Mouse (Mus musculus): ENCODE data around the gene Rbm33. TPM values are rescaled to one million over a fixed set of nuclear protein-coding genes. Genes with fewer than 3 reads are reported as not detected.

The Rbm33 gene
- polyA plus RNA-seq, 1 experiment from 2014 or later = 19.6 TPM

DNA sequence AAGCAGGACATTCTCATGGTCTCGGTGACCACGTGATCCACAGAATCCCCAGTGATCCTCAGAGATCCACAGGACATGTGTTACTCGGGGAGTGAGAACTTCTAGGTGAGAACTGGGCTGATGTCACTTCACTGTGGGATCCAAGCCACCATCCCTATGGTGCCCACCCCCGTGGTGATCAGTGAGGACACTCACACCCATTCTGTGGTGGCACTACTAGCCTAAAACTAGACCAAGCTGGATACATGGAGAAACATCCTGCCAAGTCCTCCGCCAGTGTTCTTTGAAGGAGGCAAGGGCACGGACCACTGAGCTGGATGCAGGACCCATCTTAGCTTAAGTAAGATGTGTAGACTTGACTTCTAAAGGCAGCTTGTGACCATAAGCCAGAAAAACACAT lies 17.6 kb upstream of the Rbm33 start:
- H3K4me2 ChIP-seq (replicated peaks) = no peak overlapping the region
- WGBS = 80% methylated on average over 6 of the region's 6 CpGs
- no peak for ATAC-seq (replicated peaks)
- no peaks in the 10 kb centered on the region for H3K4me1 ChIP-seq
- H3K27me3 ChIP-seq = no peaks in the 10 kb centered on the region
- H3K4me3 ChIP-seq = no peak overlapping the region
- no peak overlapping the region for H3K27ac ChIP-seq (replicated peaks)
- no peak overlapping the region for H3K9ac ChIP-seq (replicated peaks)
- no peaks in the 10 kb centered on the region for H3K9me3 ChIP-seq
- no peaks in the 10 kb centered on the region for H3K36me3 ChIP-seq

DNA sequence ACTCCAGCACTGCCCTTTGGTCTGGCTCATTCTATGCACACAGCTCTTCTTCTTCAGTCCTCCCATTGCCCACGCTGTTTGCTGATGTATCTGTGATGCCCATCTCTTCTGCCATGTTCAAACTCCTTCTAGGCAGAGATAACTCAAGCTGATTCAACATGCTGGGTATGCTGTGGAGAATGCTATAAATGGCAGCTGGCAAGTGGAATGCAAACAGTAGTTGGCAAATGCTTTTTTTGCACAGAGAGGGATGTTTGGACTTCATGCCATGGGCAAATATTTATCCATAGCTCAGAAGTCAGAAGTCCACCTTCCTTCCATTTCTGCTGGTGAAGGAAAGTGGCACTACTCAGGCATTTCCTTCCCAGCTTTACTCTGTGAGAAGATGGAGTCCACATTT lies 14.2 kb upstream of the Rbm33 start:
- no peaks in the 10 kb centered on the region for H3K9me3 ChIP-seq
- H3K9ac ChIP-seq (replicated peaks) = no peak overlapping the region
- no peak overlapping the region for H3K4me3 ChIP-seq
- H3K27ac ChIP-seq (replicated peaks) = no peak overlapping the region
- H3K36me3 ChIP-seq = no peaks in the 10 kb centered on the region
- WGBS = 87% methylated on average over 1 of the region's 1 CpGs
- no peak overlapping the region for H3K4me2 ChIP-seq (replicated peaks)
- no peak for ATAC-seq (replicated peaks)
- no peaks in the 10 kb centered on the region for H3K4me1 ChIP-seq
- H3K27me3 ChIP-seq = no peaks in the 10 kb centered on the region

DNA sequence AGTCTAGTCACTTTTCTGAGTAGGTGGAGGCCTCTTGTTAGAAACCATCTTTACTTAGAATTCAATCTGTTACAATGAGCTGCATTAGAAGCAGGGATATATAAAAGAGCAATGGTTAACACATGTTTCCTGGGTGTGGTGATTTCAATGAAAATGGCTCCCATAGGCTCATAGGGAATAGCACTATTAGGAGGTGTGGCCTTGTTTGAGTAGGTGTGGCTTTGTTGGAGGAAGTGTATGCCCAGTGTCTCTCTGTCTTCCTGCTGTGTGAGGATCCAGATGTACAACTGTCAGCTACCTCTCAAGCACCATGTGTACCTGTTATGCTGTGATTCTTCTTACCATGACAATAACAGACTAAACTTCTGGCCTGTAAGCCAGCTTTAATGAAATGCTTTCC lies 12.4 kb upstream of the Rbm33 start:
- H3K4me3 ChIP-seq = no peak overlapping the region
- no peak overlapping the region for H3K4me2 ChIP-seq (replicated peaks)
- H3K27me3 ChIP-seq = no peaks in the 10 kb centered on the region
- ATAC-seq (replicated peaks) = no peak
- no peak overlapping the region for H3K27ac ChIP-seq (replicated peaks)
- H3K9me3 ChIP-seq = no peaks in the 10 kb centered on the region
- no peaks in the 10 kb centered on the region for H3K36me3 ChIP-seq
- H3K9ac ChIP-seq (replicated peaks) = no peak overlapping the region
- H3K4me1 ChIP-seq = no peaks in the 10 kb centered on the region

- Histone ChIP-seq H3K27ac (replicated peaks) (no peak overlapping the region), H3K36me3 (no peaks in the 10 kb centered on the region), H3K27me3 (no peaks in the 10 kb centered on the region), H3K9me3 (no peaks in the 10 kb centered on the region), H3K4me3 (no peak overlapping the region), H3K4me1 (peaks cover 25% of the 10 kb centered on the region), H3K4me2 (replicated peaks) (no peak overlapping the region), H3K9ac (replicated peaks) (no peak overlapping the region)
- 87% methylated on average over 8 of the region's 8 CpGs for WGBS
- ATAC-seq (replicated peaks) = no peak
Measured at GRCm38 (mm10) chr5:28315526-28315925, 1.4 kb upstream of the Rbm33 start.

GRCm38 (mm10) chr5:28316151-28316721 lies 685 bp upstream of the Rbm33 start:
- under 1% methylated on average over 14 of the region's 14 CpGs for WGBS
- H3K36me3 ChIP-seq = no peaks in the 10 kb centered on the region
- peaks cover 30% of the 10 kb centered on the region for H3K4me1 ChIP-seq
- no peaks in the 10 kb centered on the region for H3K9me3 ChIP-seq
- peak overlapping the region; percentile 86 for H3K9ac ChIP-seq (replicated peaks)
- no peak for ATAC-seq (replicated peaks)
- no peaks in the 10 kb centered on the region for H3K27me3 ChIP-seq
- peak overlapping the region; percentile 75 for H3K4me3 ChIP-seq
- H3K27ac ChIP-seq (replicated peaks) = peak overlapping the region; percentile 100
- peak overlapping the region; percentile 57 for H3K4me2 ChIP-seq (replicated peaks)

- under 1% methylated on average over 62 of the region's 62 CpGs for WGBS
- peaks cover 30% of the 10 kb centered on the region for H3K4me1 ChIP-seq
- no peaks in the 10 kb centered on the region for H3K36me3 ChIP-seq
- H3K9ac ChIP-seq (replicated peaks) = peak overlapping the region; percentile 86
- no peaks in the 10 kb centered on the region for H3K9me3 ChIP-seq
- ATAC-seq (replicated peaks) = peak; percentile 79
- peak overlapping the region; percentile 100 for H3K27ac ChIP-seq (replicated peaks)
- peak overlapping the region; percentile 75 for H3K4me3 ChIP-seq
- H3K4me2 ChIP-seq (replicated peaks) = peak overlapping the region; percentile 57
- no peaks in the 10 kb centered on the region for H3K27me3 ChIP-seq
Measured at GRCm38 (mm10) chr5:28317253-28317916, 464 bp downstream of the Rbm33 start.

DNA sequence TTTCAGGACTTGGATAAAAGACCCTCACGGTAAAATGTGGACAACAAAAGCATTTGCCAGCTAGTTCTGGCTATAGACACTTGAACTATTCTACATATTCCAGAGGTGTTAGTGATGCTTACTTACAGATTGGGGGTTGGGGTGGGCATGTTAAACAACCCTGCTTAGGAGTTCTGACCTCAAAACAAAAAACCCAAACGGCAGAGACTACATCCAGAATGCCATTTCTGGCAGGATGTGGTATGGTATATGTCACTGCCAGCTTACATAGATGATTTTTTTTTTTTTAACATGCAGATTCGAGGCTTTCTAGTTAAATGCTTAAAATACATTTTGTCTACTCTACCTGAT lies 971 bp downstream of the Rbm33 start:
- Histone ChIP-seq H3K9me3 (no peaks in the 10 kb centered on the region), H3K4me2 (replicated peaks) (peak overlapping the region; percentile 57), H3K36me3 (no peaks in the 10 kb centered on the region), H3K4me3 (peak overlapping the region; percentile 75), H3K27ac (replicated peaks) (peak overlapping the region; percentile 100; the same call in 1 of the 2 replicates), H3K9ac (replicated peaks) (peak overlapping the region; percentile 86), H3K27me3 (no peaks in the 10 kb centered on the region), H3K4me1 (peaks cover 30% of the 10 kb centered on the region)
- ATAC-seq (replicated peaks) = no peak
- WGBS = 8% methylated on average over 3 of the region's 3 CpGs

- H3K4me2 ChIP-seq (replicated peaks) = peak overlapping the region; percentile 57
- no peak overlapping the region for H3K27ac ChIP-seq (replicated peaks)
- no peaks in the 10 kb centered on the region for H3K36me3 ChIP-seq
- 37% methylated on average over 2 of the region's 2 CpGs for WGBS
- ATAC-seq (replicated peaks) = no peak
- H3K4me3 ChIP-seq = peak overlapping the region; percentile 75
- peak overlapping the region; percentile 86; the same call in 1 of the 2 replicates for H3K9ac ChIP-seq (replicated peaks)
- H3K27me3 ChIP-seq = no peaks in the 10 kb centered on the region
- H3K9me3 ChIP-seq = no peaks in the 10 kb centered on the region
- H3K4me1 ChIP-seq = peaks cover 30% of the 10 kb centered on the region
Measured at GRCm38 (mm10) chr5:28318671-28319070, 1.8 kb downstream of the Rbm33 start.

DNA sequence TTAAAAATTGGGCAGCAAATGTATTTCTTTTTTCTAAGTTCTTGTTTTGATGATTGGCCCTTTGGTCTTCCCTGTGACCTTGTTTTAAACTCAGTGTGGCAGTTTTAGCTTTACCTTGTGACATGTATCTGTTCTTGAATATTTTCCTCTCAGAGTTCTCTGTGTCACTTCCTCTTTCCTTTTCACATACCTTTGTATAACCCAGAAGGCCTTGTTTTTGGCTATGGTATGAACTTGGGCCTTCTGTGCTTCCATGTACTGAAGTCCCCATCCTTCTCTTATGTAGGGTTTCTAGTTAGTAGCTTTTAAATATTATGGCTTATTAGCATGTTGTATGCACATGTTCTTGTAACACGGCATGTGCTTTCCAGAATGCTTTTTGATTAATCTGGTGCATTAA lies 4.8 kb downstream of the Rbm33 start:
- Histone ChIP-seq H3K36me3 (no peaks in the 10 kb centered on the region), H3K27me3 (no peaks in the 10 kb centered on the region), H3K4me2 (replicated peaks) (no peak overlapping the region), H3K4me3 (no peak overlapping the region), H3K4me1 (peaks cover 38% of the 10 kb centered on the region), H3K9ac (replicated peaks) (no peak overlapping the region), H3K27ac (replicated peaks) (no peak overlapping the region), H3K9me3 (no peaks in the 10 kb centered on the region)
- ATAC-seq (replicated peaks) = no peak
- WGBS = 80% methylated on average over 1 of the region's 1 CpGs

- Histone ChIP-seq H3K27me3 (no peaks in the 10 kb centered on the region), H3K9me3 (no peaks in the 10 kb centered on the region), H3K4me2 (replicated peaks) (no peak overlapping the region), H3K4me1 (peaks cover 38% of the 10 kb centered on the region), H3K4me3 (no peak overlapping the region), H3K36me3 (no peaks in the 10 kb centered on the region), H3K27ac (replicated peaks) (no peak overlapping the region), H3K9ac (replicated peaks) (no peak overlapping the region)
- 84% methylated on average over 3 of the region's 3 CpGs for WGBS
- ATAC-seq (replicated peaks) = no peak
Measured at GRCm38 (mm10) chr5:28322189-28322588, 5.3 kb downstream of the Rbm33 start.

DNA sequence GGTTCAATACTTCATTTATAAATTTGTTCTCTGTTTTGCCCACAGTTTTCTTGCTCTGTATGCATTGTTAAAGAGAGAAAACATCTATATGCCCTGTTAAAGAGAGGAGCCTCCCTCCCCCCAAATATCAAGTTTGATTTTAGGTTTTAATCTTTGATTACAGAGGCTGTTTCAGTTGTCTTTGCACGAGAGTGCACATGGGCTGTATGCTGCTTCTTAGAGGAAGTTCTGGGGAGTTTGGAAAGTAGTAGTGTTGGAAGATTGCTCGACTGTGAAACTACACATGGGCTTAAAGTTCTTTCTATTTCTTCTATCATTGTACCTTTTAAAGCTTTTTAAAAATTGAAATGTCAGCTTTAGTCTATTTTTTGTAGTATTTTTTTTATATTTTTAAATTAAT lies 6.9 kb downstream of the Rbm33 start:
- Histone ChIP-seq H3K27me3 (no peaks in the 10 kb centered on the region), H3K9me3 (no peaks in the 10 kb centered on the region), H3K27ac (replicated peaks) (no peak overlapping the region), H3K4me3 (no peak overlapping the region), H3K36me3 (no peaks in the 10 kb centered on the region), H3K4me2 (replicated peaks) (no peak overlapping the region), H3K9ac (replicated peaks) (no peak overlapping the region), H3K4me1 (peaks cover 31% of the 10 kb centered on the region)
- WGBS = 87% methylated on average over 2 of the region's 2 CpGs
- ATAC-seq (replicated peaks) = no peak

DNA sequence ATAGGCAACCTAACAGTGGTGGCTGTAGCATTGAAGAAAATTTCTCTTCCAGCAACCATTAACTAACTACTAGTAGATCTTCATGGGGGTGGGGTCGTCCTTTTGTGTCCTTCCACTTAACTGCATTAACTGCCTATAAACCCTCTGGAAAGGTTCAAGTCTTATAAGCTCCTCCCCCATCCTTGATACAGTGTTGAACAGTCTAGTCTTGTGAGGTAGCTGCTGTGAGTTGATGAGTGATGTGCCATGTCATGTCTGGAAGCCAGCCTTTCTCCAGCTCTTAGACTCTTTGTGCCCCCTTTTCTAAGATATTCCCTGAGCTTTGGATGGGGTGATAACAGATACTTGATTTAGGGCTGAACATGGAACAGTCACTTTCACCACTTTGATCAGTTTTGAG lies 7.5 kb downstream of the Rbm33 start:
- WGBS = 82% methylated on average over 1 of the region's 1 CpGs
- H3K9ac ChIP-seq (replicated peaks) = no peak overlapping the region
- H3K4me3 ChIP-seq = no peak overlapping the region
- no peaks in the 10 kb centered on the region for H3K9me3 ChIP-seq
- H3K36me3 ChIP-seq = no peaks in the 10 kb centered on the region
- H3K4me1 ChIP-seq = peaks cover 25% of the 10 kb centered on the region
- ATAC-seq (replicated peaks) = no peak
- H3K27me3 ChIP-seq = no peaks in the 10 kb centered on the region
- H3K27ac ChIP-seq (replicated peaks) = no peak overlapping the region
- H3K4me2 ChIP-seq (replicated peaks) = no peak overlapping the region
